In the genomic region with DNA sequence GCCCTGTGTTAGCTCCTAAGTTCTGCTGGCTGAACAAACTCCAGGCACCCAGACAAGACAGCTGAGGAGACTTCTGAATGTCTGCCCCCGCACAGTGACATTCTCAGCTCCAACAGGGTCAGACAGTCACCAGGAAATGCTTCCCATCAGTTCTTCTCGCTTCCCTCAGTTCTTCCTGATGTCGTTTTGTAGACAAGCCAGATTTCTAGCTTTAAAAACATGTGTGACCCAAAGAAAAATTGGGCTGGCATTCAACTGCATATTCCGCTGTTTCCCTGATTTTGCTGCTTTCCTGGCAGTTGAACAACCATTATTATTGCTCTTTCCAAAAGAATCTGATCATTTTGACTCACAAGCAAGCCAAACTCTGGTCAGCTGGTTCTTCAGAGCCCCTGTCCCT, we compare ENCODE assay signal across 15 mouse cellular contexts.
DNase-seq lines count a peak whose midpoint lies in the region; ATAC-seq and TF ChIP-seq lines count a peak whose summit lies in the region.
"Had no signal": no experiment of that assay in that cellular context is flagged by ENCODE, and none has a peak within 500 bp of the region (broad histone marks: within the 10 kb centered on the region; RNA-seq: fewer than 3 reads in every experiment).

No protein-coding gene starts in this region.

- H3K4me3 ChIP-seq in hindbrain, postnatal 0 days (ENCODE audit: low read length), result no peak overlapping the region
- no peak overlapping the region for H3K4me3 ChIP-seq in hindbrain, embryonic 11.5 days (ENCODE audit: low read depth, low read length)
- no peak overlapping the region for H3K4me3 ChIP-seq in gastrocnemius, adult 2 months
- H3K4me3 ChIP-seq: kidney, embryonic 15.5 days; liver, embryonic 15.5 days had no signal

- no peak for ATAC-seq in cerebellum, adult (ENCODE audit: insufficient number of reproducible peaks, low FRiP score, low TSS enrichment)
- ATAC-seq in hindbrain, postnatal 0 days, result no peak
- no peak for ATAC-seq in hindbrain, embryonic 11.5 days (ENCODE audit: low FRiP score)
- ATAC-seq: Patski had no signal

- H3K4me1 ChIP-seq in hindbrain, postnatal 0 days (ENCODE audit: insufficient read depth, low read length), result no peaks in the 10 kb centered on the region
- H3K4me1 ChIP-seq in hindbrain, embryonic 11.5 days (replicated peaks; ENCODE audit: control insufficient read depth, insufficient read depth, low read length), result no peaks in the 10 kb centered on the region
- H3K4me1 ChIP-seq: kidney, embryonic 15.5 days; liver, embryonic 15.5 days had no signal

- DNase-seq in cerebellum, postnatal 10 days, result peak; percentile 40 to 61
- DNase-seq in hindbrain, postnatal 0 days (ENCODE audit: low spot score), result peak; percentile 7
- DNase-seq in hindbrain, embryonic 11.5 days (ENCODE audit: low spot score), result no peak
- peak; percentile 20 for DNase-seq in gastrocnemius, adult 2 months
- peak; percentile 51 to 52 for DNase-seq in layer of hippocampus, adult 8-10 months (ENCODE audit: low spot score in 2 of 2)
- no peak for DNase-seq in embryo, embryonic 11 days
- no peak for DNase-seq in cerebellum, postnatal 4 days (ENCODE audit: low spot score in 2 of 2)
- DNase-seq: adrenal gland, adult 8-10 months; retina, postnatal 1 day; spleen, adult 18-20 months had no signal

- no peak overlapping the region for H3K4me2 ChIP-seq in hindbrain, postnatal 0 days (ENCODE audit: low read depth, low read length)
- H3K4me2 ChIP-seq in hindbrain, embryonic 11.5 days (replicated peaks; ENCODE audit: low read depth, low read length), result no peak overlapping the region
- H3K4me2 ChIP-seq: hindbrain, embryonic 14.5 days; kidney, embryonic 15.5 days; liver, embryonic 15.5 days had no signal

- TF ChIP-seq CTCF in hindbrain, postnatal 0 days (IDR thresholded peaks at IDR 0.05; ENCODE audit: low read depth), result no peak
- no peak for TF ChIP-seq CTCF in gastrocnemius, adult 2 months (IDR thresholded peaks at IDR 0.05)

- no peaks in the 10 kb centered on the region for H3K27me3 ChIP-seq in hindbrain, postnatal 0 days (ENCODE audit: insufficient read depth, low read length)
- no peaks in the 10 kb centered on the region for H3K27me3 ChIP-seq in hindbrain, embryonic 11.5 days (ENCODE audit: control insufficient read depth, insufficient read depth, low read length)
- H3K27me3 ChIP-seq: kidney, embryonic 15.5 days; liver, embryonic 15.5 days had no signal

- H3K27ac ChIP-seq in hindbrain, postnatal 0 days, result no peak overlapping the region
- no peak overlapping the region for H3K27ac ChIP-seq in hindbrain, embryonic 11.5 days (ENCODE audit: low read depth, low read length)
- peak overlapping the region; percentile 17 for H3K27ac ChIP-seq in gastrocnemius, adult 2 months
- H3K27ac ChIP-seq: hindbrain, embryonic 14.5 days; kidney, embryonic 15.5 days; liver, embryonic 15.5 days had no signal

- H3K36me3 ChIP-seq in hindbrain, postnatal 0 days (ENCODE audit: insufficient read depth, low read length), result no peaks in the 10 kb centered on the region
- H3K36me3 ChIP-seq in hindbrain, embryonic 11.5 days (ENCODE audit: control insufficient read depth, insufficient read depth, low read length), result no peaks in the 10 kb centered on the region
- H3K36me3 ChIP-seq: kidney, embryonic 15.5 days; liver, embryonic 15.5 days had no signal

- WGBS in hindbrain, postnatal 0 days, result 57% methylated on average over 4 of the region's 4 CpGs
- WGBS in hindbrain, embryonic 11.5 days, result 83% methylated on average over 4 of the region's 4 CpGs

- H3K9ac ChIP-seq in hindbrain, postnatal 0 days (replicated peaks; ENCODE audit: low read length), result no peak overlapping the region
- no peak overlapping the region for H3K9ac ChIP-seq in hindbrain, embryonic 11.5 days (ENCODE audit: low read depth, low read length)
- H3K9ac ChIP-seq: hindbrain, embryonic 14.5 days; kidney, embryonic 15.5 days; liver, embryonic 15.5 days had no signal

- intact Hi-C loops in gastrocnemius, adult 2 months (cut with DNase I), result no loop called here

- H3K9me3 ChIP-seq in hindbrain, postnatal 0 days (ENCODE audit: low read length), result no peaks in the 10 kb centered on the region
- H3K9me3 ChIP-seq in hindbrain, embryonic 11.5 days (ENCODE audit: control insufficient read depth, low read length), result no peaks in the 10 kb centered on the region
- H3K9me3 ChIP-seq: kidney, embryonic 15.5 days; liver, embryonic 15.5 days had no signal

Comparison
In these comparisons a context has a peak if more than half of its experiments do, and no peak if none do; other contexts are left out.
1. DNase-seq: peak in cerebellum, postnatal 10 days (2 of 2), hindbrain, postnatal 0 days (single experiment), gastrocnemius, adult 2 months (single experiment) and layer of hippocampus, adult 8-10 months (2 of 2); none in hindbrain, embryonic 11.5 days (single experiment), embryo, embryonic 11 days (single experiment) and cerebellum, postnatal 4 days (0 of 2).